Mouse (Mus musculus): ENCODE results near the gene Cbx2. TPM values are rescaled to one million over a fixed set of nuclear protein-coding genes. Genes with fewer than 3 reads are reported as not detected.

The Cbx2 gene
- polyA plus RNA-seq, 1 experiment from 2014 or later = 30.5 TPM

GRCm38 (mm10) chr11:119072239-119072638 lies 49.5 kb downstream of the Cbx2 start:
- WGBS = 68% methylated on average over 7 of the region's 7 CpGs
- H3K27ac ChIP-seq (ENCODE audit: low read length) = no peak overlapping the region
- no peaks in the 10 kb centered on the region for H3K36me3 ChIP-seq (ENCODE audit: control insufficient read depth, insufficient read depth, low read length)
- no peak overlapping the region for H3K9ac ChIP-seq (ENCODE audit: low read length)
- H3K4me1 ChIP-seq (replicated peaks; ENCODE audit: control insufficient read depth, insufficient read depth, low read length) = peaks cover 5% of the 10 kb centered on the region; the same call in 1 of the 2 replicates
- H3K9me3 ChIP-seq (ENCODE audit: control insufficient read depth, low read length) = no peaks in the 10 kb centered on the region
- no peak overlapping the region for H3K4me2 ChIP-seq (ENCODE audit: low read depth, low read length)
- H3K4me3 ChIP-seq (ENCODE audit: low read length) = no peak overlapping the region
- no peaks in the 10 kb centered on the region for H3K27me3 ChIP-seq (ENCODE audit: control insufficient read depth, insufficient read depth, low read depth, low read length)
- ATAC-seq (ENCODE audit: low read depth) = no peak

DNA sequence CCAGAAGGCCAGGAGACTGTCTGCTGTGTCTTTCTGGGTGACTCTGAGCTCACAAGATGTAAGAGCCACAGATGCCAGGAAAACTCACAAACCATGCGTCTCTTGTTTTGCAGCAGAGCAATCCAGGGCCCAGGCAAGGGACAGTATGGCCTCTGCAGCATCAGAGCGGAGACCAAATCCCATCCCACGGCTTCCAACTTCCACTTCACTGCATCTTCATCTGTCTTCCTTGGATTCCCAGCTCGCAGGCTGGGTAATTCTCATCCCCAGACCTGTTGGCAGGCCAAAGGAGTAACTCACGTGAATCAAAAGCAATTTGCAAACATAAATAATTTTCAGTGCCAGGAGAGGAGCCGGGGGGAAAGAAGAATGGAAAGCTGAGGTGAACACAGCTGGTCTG lies 50.2 kb downstream of the Cbx2 start:
- Histone ChIP-seq H3K36me3 (ENCODE audit: control insufficient read depth, insufficient read depth, low read length) (peaks cover 4% of the 10 kb centered on the region), H3K27ac (ENCODE audit: low read length) (no peak overlapping the region), H3K4me3 (ENCODE audit: low read length) (no peak overlapping the region), H3K9ac (ENCODE audit: low read length) (no peak overlapping the region), H3K27me3 (ENCODE audit: control insufficient read depth, insufficient read depth, low read depth, low read length) (no peaks in the 10 kb centered on the region), H3K9me3 (ENCODE audit: control insufficient read depth, low read length) (no peaks in the 10 kb centered on the region), H3K4me2 (ENCODE audit: low read depth, low read length) (no peak overlapping the region), H3K4me1 (replicated peaks; ENCODE audit: control insufficient read depth, insufficient read depth, low read length) (peaks cover 10% of the 10 kb centered on the region)
- no peak for ATAC-seq (ENCODE audit: low read depth)
- 58% methylated on average over 6 of the region's 6 CpGs for WGBS

DNA sequence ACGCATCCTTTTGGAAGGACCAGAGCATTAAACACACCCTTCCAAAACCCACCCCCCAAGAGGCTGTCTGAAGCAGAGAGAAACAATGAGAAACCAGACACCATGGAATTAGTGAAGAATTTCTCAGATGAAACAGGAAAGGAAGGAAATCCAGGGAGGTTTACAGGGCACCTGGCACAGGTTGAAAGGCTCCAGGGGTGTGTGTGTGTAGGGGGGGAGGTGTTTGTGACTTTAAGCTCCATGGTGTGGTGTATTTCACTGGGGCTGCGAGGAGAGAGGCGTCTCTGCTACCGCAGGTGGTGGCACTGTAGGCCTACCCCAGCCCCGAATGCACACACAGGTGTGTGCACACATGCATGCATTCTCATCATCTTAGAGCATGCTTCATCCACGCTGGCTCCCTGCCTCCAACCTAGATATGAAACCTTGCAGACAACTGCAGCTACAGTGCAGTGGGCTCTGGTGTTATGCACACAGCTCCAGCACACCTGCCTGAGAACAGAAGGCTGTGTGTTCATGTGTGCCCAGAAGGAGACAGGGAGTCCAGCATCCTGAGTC lies 51.2 kb downstream of the Cbx2 start:
- no peak overlapping the region for H3K9ac ChIP-seq (ENCODE audit: low read length)
- H3K9me3 ChIP-seq (ENCODE audit: control insufficient read depth, low read length) = no peaks in the 10 kb centered on the region
- no peak overlapping the region for H3K27ac ChIP-seq (ENCODE audit: low read length)
- no peak overlapping the region for H3K4me2 ChIP-seq (ENCODE audit: low read depth, low read length)
- WGBS = 63% methylated on average over 6 of the region's 6 CpGs
- H3K4me1 ChIP-seq (replicated peaks; ENCODE audit: control insufficient read depth, insufficient read depth, low read length) = peaks cover 19% of the 10 kb centered on the region
- no peak overlapping the region for H3K4me3 ChIP-seq (ENCODE audit: low read length)
- peaks cover 4% of the 10 kb centered on the region for H3K36me3 ChIP-seq (ENCODE audit: control insufficient read depth, insufficient read depth, low read length)
- no peak for ATAC-seq (ENCODE audit: low read depth)
- H3K27me3 ChIP-seq (ENCODE audit: control insufficient read depth, insufficient read depth, low read depth, low read length) = no peaks in the 10 kb centered on the region

GRCm38 (mm10) chr11:119075805-119076204 lies 53.0 kb downstream of the Cbx2 start:
- 84% methylated on average over 5 of the region's 5 CpGs for WGBS
- Histone ChIP-seq H3K9ac (ENCODE audit: low read length) (no peak overlapping the region), H3K9me3 (ENCODE audit: control insufficient read depth, low read length) (no peaks in the 10 kb centered on the region), H3K4me2 (ENCODE audit: low read depth, low read length) (no peak overlapping the region), H3K36me3 (ENCODE audit: control insufficient read depth, insufficient read depth, low read length) (peaks cover 9% of the 10 kb centered on the region), H3K4me3 (ENCODE audit: low read length) (no peak overlapping the region), H3K4me1 (replicated peaks; ENCODE audit: control insufficient read depth, insufficient read depth, low read length) (peaks cover 35% of the 10 kb centered on the region), H3K27ac (ENCODE audit: low read length) (no peak overlapping the region), H3K27me3 (ENCODE audit: control insufficient read depth, insufficient read depth, low read depth, low read length) (no peaks in the 10 kb centered on the region)
- no peak for ATAC-seq (ENCODE audit: low read depth)

GRCm38 (mm10) chr11:119077755-119078154 lies 55.0 kb downstream of the Cbx2 start:
- WGBS = 74% methylated on average over 4 of the region's 4 CpGs
- H3K4me3 ChIP-seq (ENCODE audit: low read length) = no peak overlapping the region
- no peaks in the 10 kb centered on the region for H3K27me3 ChIP-seq (ENCODE audit: control insufficient read depth, insufficient read depth, low read depth, low read length)
- peaks cover 24% of the 10 kb centered on the region for H3K36me3 ChIP-seq (ENCODE audit: control insufficient read depth, insufficient read depth, low read length)
- ATAC-seq (ENCODE audit: low read depth) = no peak
- no peak overlapping the region for H3K4me2 ChIP-seq (ENCODE audit: low read depth, low read length)
- H3K4me1 ChIP-seq (replicated peaks; ENCODE audit: control insufficient read depth, insufficient read depth, low read length) = peaks cover 49% of the 10 kb centered on the region
- H3K9me3 ChIP-seq (ENCODE audit: control insufficient read depth, low read length) = no peaks in the 10 kb centered on the region
- H3K27ac ChIP-seq (ENCODE audit: low read length) = peak overlapping the region; percentile 69; the same call in 1 of the 2 replicates
- H3K9ac ChIP-seq (ENCODE audit: low read length) = no peak overlapping the region

GRCm38 (mm10) chr11:119078691-119079444 lies 56.1 kb downstream of the Cbx2 start:
- peak overlapping the region; percentile 57 for H3K9ac ChIP-seq (ENCODE audit: low read length)
- H3K4me2 ChIP-seq (ENCODE audit: low read depth, low read length) = peak overlapping the region; percentile 41
- H3K4me1 ChIP-seq (replicated peaks; ENCODE audit: control insufficient read depth, insufficient read depth, low read length) = peaks cover 60% of the 10 kb centered on the region
- ATAC-seq (ENCODE audit: low read depth) = peak; percentile 69
- H3K36me3 ChIP-seq (ENCODE audit: control insufficient read depth, insufficient read depth, low read length) = peaks cover 24% of the 10 kb centered on the region
- no peaks in the 10 kb centered on the region for H3K27me3 ChIP-seq (ENCODE audit: control insufficient read depth, insufficient read depth, low read depth, low read length)
- H3K9me3 ChIP-seq (ENCODE audit: control insufficient read depth, low read length) = no peaks in the 10 kb centered on the region
- H3K4me3 ChIP-seq (ENCODE audit: low read length) = peak overlapping the region; percentile 6
- 6% methylated on average over 25 of the region's 27 CpGs for WGBS
- peak overlapping the region; percentile 69 for H3K27ac ChIP-seq (ENCODE audit: low read length)

- H3K9me3 ChIP-seq (ENCODE audit: control insufficient read depth, low read length) = no peaks in the 10 kb centered on the region
- WGBS = 45% methylated on average over 7 of the region's 7 CpGs
- peak overlapping the region; percentile 69 for H3K27ac ChIP-seq (ENCODE audit: low read length)
- H3K27me3 ChIP-seq (ENCODE audit: control insufficient read depth, insufficient read depth, low read depth, low read length) = no peaks in the 10 kb centered on the region
- ATAC-seq (ENCODE audit: low read depth) = no peak
- H3K4me1 ChIP-seq (replicated peaks; ENCODE audit: control insufficient read depth, insufficient read depth, low read length) = peaks cover 66% of the 10 kb centered on the region
- H3K9ac ChIP-seq (ENCODE audit: low read length) = peak overlapping the region; percentile 57
- H3K4me3 ChIP-seq (ENCODE audit: low read length) = peak overlapping the region; percentile 6; the same call in 1 of the 2 replicates
- H3K36me3 ChIP-seq (ENCODE audit: control insufficient read depth, insufficient read depth, low read length) = peaks cover 24% of the 10 kb centered on the region
- peak overlapping the region; percentile 41 for H3K4me2 ChIP-seq (ENCODE audit: low read depth, low read length)
Observed at GRCm38 (mm10) chr11:119079445-119079837, 56.7 kb downstream of the Cbx2 start.

DNA sequence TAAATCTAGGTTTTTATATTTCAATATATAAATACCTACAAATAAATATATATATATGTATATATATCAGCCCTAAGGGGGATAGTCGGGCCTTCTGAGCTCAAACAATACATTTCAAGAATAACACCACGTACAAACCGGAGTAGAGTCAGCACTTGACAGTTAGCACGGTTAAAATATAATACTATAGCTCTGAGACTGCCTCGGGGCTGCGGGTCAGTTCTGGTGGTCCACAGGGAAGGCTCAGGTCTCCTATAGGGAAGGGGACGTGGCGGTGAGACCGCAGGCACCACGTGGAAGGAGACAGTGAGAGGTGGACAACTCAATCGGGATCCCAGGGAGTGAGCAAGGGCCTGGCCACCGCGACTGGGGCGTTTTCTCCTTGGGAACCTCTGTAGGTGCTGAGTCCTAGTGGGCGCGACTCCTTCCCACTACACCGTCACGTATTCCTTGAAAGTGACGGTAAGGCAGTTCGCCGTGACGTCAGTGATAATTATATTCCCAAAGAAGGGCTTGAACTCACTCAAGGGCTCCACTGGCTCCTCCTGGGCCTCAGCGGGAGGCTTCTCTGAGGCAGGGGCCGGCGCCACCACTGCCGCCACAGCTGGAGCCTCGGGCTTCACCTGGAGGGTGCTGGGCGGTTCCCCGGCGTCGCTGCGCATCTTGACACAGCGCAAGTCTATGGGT lies 57.8 kb downstream of the Cbx2 start:
- peaks cover 67% of the 10 kb centered on the region for H3K4me1 ChIP-seq (replicated peaks; ENCODE audit: control insufficient read depth, insufficient read depth, low read length)

More for the DNA sequence above, 57.8 kb downstream of the Cbx2 start:
- WGBS = 63% methylated on average over 33 of the region's 33 CpGs
- Histone ChIP-seq H3K27ac (ENCODE audit: low read length) (no peak overlapping the region), H3K36me3 (ENCODE audit: control insufficient read depth, insufficient read depth, low read length) (peaks cover 24% of the 10 kb centered on the region), H3K9me3 (ENCODE audit: control insufficient read depth, low read length) (no peaks in the 10 kb centered on the region), H3K4me2 (ENCODE audit: low read depth, low read length) (no peak overlapping the region), H3K4me3 (ENCODE audit: low read length) (no peak overlapping the region), H3K9ac (ENCODE audit: low read length) (no peak overlapping the region), H3K27me3 (ENCODE audit: control insufficient read depth, insufficient read depth, low read depth, low read length) (no peaks in the 10 kb centered on the region)
- no peak for ATAC-seq (ENCODE audit: low read depth)
